Mouse (Mus musculus): ENCODE measurements around the gene Cx3cr1. TPM values are rescaled to one million over a fixed set of nuclear protein-coding genes. Genes with fewer than 3 reads are reported as not detected.
A peak's percentile ranks its signal among the peaks of the same experiment; 100 is the strongest.

The Cx3cr1 gene
- total RNA-seq, 2 experiments from 2014 or later: 2.0 to 3.2 TPM

- DNase-seq: no peak
These were observed 130.0 kb downstream of the Cx3cr1 start for GRCm38 (mm10) chr9:119939646-119940045.

- DNase-seq: no peak
These were observed 131.2 kb downstream of the Cx3cr1 start for GRCm38 (mm10) chr9:119938496-119938895.

- DNase-seq: peak; percentile 98
These were observed 132.5 kb downstream of the Cx3cr1 start, which contains the start of the genes Gorasp1 and Ttc21a for GRCm38 (mm10) chr9:119937005-119937773. Gene Gorasp1, minus strand, starts transcription at chr9:119937565. Gene Ttc21a, plus strand, starts transcription at chr9:119937606.

GRCm38 (mm10) chr9:119933675-119934074 lies 136.0 kb downstream of the Cx3cr1 start:
- DNase-seq: no peak

GRCm38 (mm10) chr9:119932358-119932757 lies 137.3 kb downstream of the Cx3cr1 start:
- no peak for DNase-seq

- no peak for DNase-seq
These were observed 143.2 kb downstream of the Cx3cr1 start for GRCm38 (mm10) chr9:119926497-119926896.

- DNase-seq: no peak
These were observed 143.9 kb downstream of the Cx3cr1 start for GRCm38 (mm10) chr9:119925729-119926128.

- DNase-seq: no peak
These were observed 144.5 kb downstream of the Cx3cr1 start for GRCm38 (mm10) chr9:119925120-119925657.

- no peak for DNase-seq
These were observed 146.2 kb downstream of the Cx3cr1 start for GRCm38 (mm10) chr9:119923462-119923861.

GRCm38 (mm10) chr9:119919858-119920257 lies 149.8 kb downstream of the Cx3cr1 start:
- no peak for DNase-seq

GRCm38 (mm10) chr9:119913087-119913838 lies 156.4 kb downstream of the Cx3cr1 start:
- DNase-seq: no peak

- no peak for DNase-seq
These were observed 159.7 kb downstream of the Cx3cr1 start for GRCm38 (mm10) chr9:119909931-119910330.

- no peak for DNase-seq
These were observed 161.0 kb downstream of the Cx3cr1 start for GRCm38 (mm10) chr9:119908708-119909107.

GRCm38 (mm10) chr9:119902410-119903151 lies 167.1 kb downstream of the Cx3cr1 start:
- DNase-seq: no peak

GRCm38 (mm10) chr9:119899446-119899845 lies 170.2 kb downstream of the Cx3cr1 start:
- DNase-seq: no peak

GRCm38 (mm10) chr9:119895040-119895721 lies 174.5 kb downstream of the Cx3cr1 start:
- no peak for DNase-seq

- DNase-seq: peak; percentile 92
These were observed 175.2 kb downstream of the Cx3cr1 start, which contains the start of gene Wdr48 for GRCm38 (mm10) chr9:119894339-119895009. Gene Wdr48, plus strand, starts transcription at chr9:119894878.

GRCm38 (mm10) chr9:119893881-119894280 lies 175.8 kb downstream of the Cx3cr1 start:
- DNase-seq: no peak

GRCm38 (mm10) chr9:119890692-119891091 lies 179.0 kb downstream of the Cx3cr1 start:
- no peak for DNase-seq

GRCm38 (mm10) chr9:119889446-119889845 lies 180.2 kb downstream of the Cx3cr1 start:
- DNase-seq: no peak

GRCm38 (mm10) chr9:119888843-119889246 lies 180.8 kb downstream of the Cx3cr1 start:
- no peak for DNase-seq
